Mouse (Mus musculus): ENCODE results near the gene Preb. TPM values are rescaled to one million over a fixed set of nuclear protein-coding genes. Genes with fewer than 3 reads are reported as not detected.

Gene Preb
- total RNA-seq, 2 experiments from 2014 or later: 45.2 to 53.5 TPM

- no peak for ATAC-seq (replicated peaks; ENCODE audit: poor library complexity)
Measured at GRCm38 (mm10) chr5:30957891-30958290, 2.3 kb downstream of the Preb start.

- no peak for ATAC-seq (replicated peaks; ENCODE audit: poor library complexity)
Measured at GRCm38 (mm10) chr5:30955751-30956150, 4.4 kb downstream of the Preb start.

GRCm38 (mm10) chr5:30954556-30954955 lies 5.6 kb downstream of the Preb start:
- no peak for ATAC-seq (replicated peaks; ENCODE audit: poor library complexity)

GRCm38 (mm10) chr5:30954065-30954464 lies 6.1 kb downstream of the Preb start:
- no peak for ATAC-seq (replicated peaks; ENCODE audit: poor library complexity)

GRCm38 (mm10) chr5:30952551-30952950 lies 7.6 kb downstream of the Preb start:
- ATAC-seq (replicated peaks; ENCODE audit: poor library complexity): no peak

- no peak for ATAC-seq (replicated peaks; ENCODE audit: poor library complexity)
Measured at GRCm38 (mm10) chr5:30951706-30952105, 8.5 kb downstream of the Preb start.

GRCm38 (mm10) chr5:30950922-30951321 lies 9.2 kb downstream of the Preb start:
- ATAC-seq (replicated peaks; ENCODE audit: poor library complexity): no peak

- no peak for ATAC-seq (replicated peaks; ENCODE audit: poor library complexity)
Measured at GRCm38 (mm10) chr5:30950451-30950850, 9.7 kb downstream of the Preb start.

GRCm38 (mm10) chr5:30949654-30950326 lies 10.4 kb downstream of the Preb start:
- ATAC-seq (replicated peaks; ENCODE audit: poor library complexity): peak; percentile 83

- ATAC-seq (replicated peaks; ENCODE audit: poor library complexity): no peak
Measured at GRCm38 (mm10) chr5:30948620-30949019, 11.5 kb downstream of the Preb start.

GRCm38 (mm10) chr5:30944956-30945781 lies 15.0 kb downstream of the Preb start, which contains the start of gene Cgref1:
TSS of gene Cgref1 (minus strand) at chr5:30945591.
- ATAC-seq (replicated peaks; ENCODE audit: poor library complexity): peak; percentile 21

GRCm38 (mm10) chr5:30944344-30944743 lies 15.8 kb downstream of the Preb start:
- no peak for ATAC-seq (replicated peaks; ENCODE audit: poor library complexity)

- ATAC-seq (replicated peaks; ENCODE audit: poor library complexity): peak; percentile 62
Measured at GRCm38 (mm10) chr5:30943004-30943403, 17.2 kb downstream of the Preb start.

GRCm38 (mm10) chr5:30934725-30935461 lies 25.3 kb downstream of the Preb start:
- ATAC-seq (replicated peaks; ENCODE audit: poor library complexity): no peak; the same call in 1 of the 2 replicates

GRCm38 (mm10) chr5:30933705-30934104 lies 26.5 kb downstream of the Preb start:
- no peak for ATAC-seq (replicated peaks; ENCODE audit: poor library complexity)

- ATAC-seq (replicated peaks; ENCODE audit: poor library complexity): no peak
Measured at GRCm38 (mm10) chr5:30931378-30931777, 28.8 kb downstream of the Preb start.

GRCm38 (mm10) chr5:30930846-30931245 lies 29.3 kb downstream of the Preb start:
- ATAC-seq (replicated peaks; ENCODE audit: poor library complexity): no peak

GRCm38 (mm10) chr5:30930121-30930520 lies 30.0 kb downstream of the Preb start:
- peak; percentile 64; the same call in 1 of the 2 replicates for ATAC-seq (replicated peaks; ENCODE audit: poor library complexity)

- ATAC-seq (replicated peaks; ENCODE audit: poor library complexity): peak; percentile 39; the same call in 1 of the 2 replicates
Measured at GRCm38 (mm10) chr5:30927945-30928529, 32.1 kb downstream of the Preb start.

GRCm38 (mm10) chr5:30926073-30926472 lies 34.1 kb downstream of the Preb start:
- no peak for ATAC-seq (replicated peaks; ENCODE audit: poor library complexity)

GRCm38 (mm10) chr5:30925217-30925616 lies 34.9 kb downstream of the Preb start:
- no peak for ATAC-seq (replicated peaks; ENCODE audit: poor library complexity)

Data from megakaryocyte progenitor cell, adult 5-6 weeks (primary cell).